Mouse (Mus musculus) lung, postnatal 0 days (tissue): ENCODE results near the gene Tmem229b. TPM values are rescaled to one million over a fixed set of nuclear protein-coding genes. Genes with fewer than 3 reads are reported as not detected.
"Not testable (repeated sequence)": the region's sequence is repeated elsewhere in the genome, so short reads cannot be mapped to it uniquely, and the experiment has no call there.

Experiments used
- ATAC-seq: fragments of 200-750 bp; cut with Nextera tagmentation; 2 replicates; pipeline ENCODE4 v1.8.0; 2017; ENCODE audit warnings: moderate library complexity
- DNase-seq: peaks from one replicate; pipeline ENCODE4 v3.0.0-alpha.2; 2016; ENCODE audit warnings: low spot score
- H3K27ac ChIP-seq: fragments of 300-500 bp; sonication (generic); 2 replicates; pipeline ENCODE4 v1.5.1; 2014; ENCODE audit warnings: antibody characterized with exemption, mild to moderate bottlenecking, low read length, mixed read lengths
- H3K27me3 ChIP-seq: fragments of 300-500 bp; sonication (generic); replicated peaks from 2 replicates; pipeline ENCODE4 v1.6.1; 2014; ENCODE audit warnings: low read length, mixed read lengths; ENCODE audit not compliant: insufficient read depth
- H3K36me3 ChIP-seq: fragments of 300-500 bp; sonication (generic); 2 replicates; pipeline ENCODE4 v1.6.1; 2014; ENCODE audit warnings: low read length, mixed read lengths; ENCODE audit not compliant: insufficient read depth
- H3K4me1 ChIP-seq: fragments of 300-500 bp; sonication (generic); 2 replicates; pipeline ENCODE4 v1.6.1; 2014; ENCODE audit warnings: antibody characterized with exemption, low read depth, low read length, mixed read lengths; ENCODE audit not compliant: insufficient read depth
- H3K4me2 ChIP-seq: fragments of 300-500 bp; sonication (generic); replicated peaks from 2 replicates; pipeline ENCODE4 v1.6.1; 2014; ENCODE audit warnings: low read depth, mild to moderate bottlenecking, low read length, moderate library complexity, mixed read lengths
- H3K4me3 ChIP-seq: fragments of 300-500 bp; sonication (generic); 2 replicates; pipeline ENCODE4 v1.5.1; 2014; ENCODE audit warnings: low read depth, low read length
- H3K9ac ChIP-seq: fragments of 300-500 bp; sonication (generic); replicated peaks from 2 replicates; pipeline ENCODE4 v1.6.1; 2014; ENCODE audit warnings: low read depth, mild to moderate bottlenecking
- H3K9me3 ChIP-seq: fragments of 300-500 bp; sonication (generic); 2 replicates; pipeline ENCODE4 v1.6.1; 2016; ENCODE audit warnings: low read length, mixed read lengths
- CTCF ChIP-seq: IDR thresholded peaks from 2 replicates; pipeline ENCODE4 v1.5.1; 2016; ENCODE audit warnings: antibody characterized with exemption, mild to moderate bottlenecking
- EP300 ChIP-seq: IDR thresholded peaks from 2 replicates; pipeline ENCODE4 v1.6.1; 2016; ENCODE audit warnings: antibody characterized with exemption, mild to moderate bottlenecking, control low read depth
- WGBS: fragments of 180-500 bp; shearing (Covaris S2); extraction: QIAGEN DNeasy Blood & Tissue Kit; methylation state at CpG from one replicate; pipeline ENCODE4 v1.1.7; 2014; 5-methylcytosine and 5-hydroxymethylcytosine counted together
- polyA plus RNA-seq: library from polyadenylated mRNA; unstranded; fragments of >200 nt; fragmentation: Nextera tagmentation; extraction: Ambion mirVana; gene quantifications from 2 replicates; pipeline ENCODE4 v1.2.1, GENCODE M21; 2015

The Tmem229b gene
- polyA plus RNA-seq, 1 experiment from 2014 or later, result 5.3 TPM

- H3K9ac ChIP-seq, result no peak overlapping the region
- DNase-seq (no peak), ATAC-seq (no peak)
- no peak overlapping the region for H3K27ac ChIP-seq
- H3K36me3 ChIP-seq, result no peaks in the 10 kb centered on the region
- H3K4me1 ChIP-seq, result no peaks in the 10 kb centered on the region
- H3K27me3 ChIP-seq, result no peaks in the 10 kb centered on the region
- no peak overlapping the region for H3K4me2 ChIP-seq
- no peak for TF ChIP-seq EP300
- TF ChIP-seq CTCF, result no peak
- no peaks in the 10 kb centered on the region for H3K9me3 ChIP-seq
- 91% methylated on average over 4 of the region's 4 CpGs for WGBS
- H3K4me3 ChIP-seq, result no peak overlapping the region
Measured at GRCm38 (mm10) chr12:78975836-78976235, 31.6 kb downstream of the Tmem229b start.

- DNase-seq (no peak), ATAC-seq (no peak)
- TF ChIP-seq EP300, result no peak
- no peak for TF ChIP-seq CTCF
- no peaks in the 10 kb centered on the region for H3K36me3 ChIP-seq
- H3K9ac ChIP-seq, result no peak overlapping the region
- no peak overlapping the region for H3K27ac ChIP-seq
- no peaks in the 10 kb centered on the region for H3K4me1 ChIP-seq
- no peak overlapping the region for H3K4me3 ChIP-seq
- H3K9me3 ChIP-seq, result no peaks in the 10 kb centered on the region
- 87% methylated on average over 5 of the region's 5 CpGs for WGBS
- H3K27me3 ChIP-seq, result no peaks in the 10 kb centered on the region
- H3K4me2 ChIP-seq, result no peak overlapping the region
Measured at GRCm38 (mm10) chr12:78974767-78975166, 32.7 kb downstream of the Tmem229b start.

- 93% methylated on average over 2 of the region's 2 CpGs for WGBS
Measured at GRCm38 (mm10) chr12:78973779-78974178, 33.6 kb downstream of the Tmem229b start.

GRCm38 (mm10) chr12:78971649-78972048 lies 35.8 kb downstream of the Tmem229b start:
- no peak overlapping the region for H3K9ac ChIP-seq
- WGBS, result 28% methylated on average over 2 of the region's 2 CpGs
- no peaks in the 10 kb centered on the region for H3K4me1 ChIP-seq
- no peaks in the 10 kb centered on the region for H3K27me3 ChIP-seq
- no peak for DNase-seq
- no peaks in the 10 kb centered on the region for H3K9me3 ChIP-seq
- H3K36me3 ChIP-seq, result no peaks in the 10 kb centered on the region
- H3K4me2 ChIP-seq, result no peak overlapping the region
- no peak for ATAC-seq
- no peak overlapping the region for H3K4me3 ChIP-seq
- TF ChIP-seq CTCF (no peak), EP300 (no peak)
- H3K27ac ChIP-seq, result no peak overlapping the region

More at GRCm38 (mm10) chr12:78973779-78974178, 33.6 kb downstream of the Tmem229b start:
- H3K27me3 ChIP-seq, result no peaks in the 10 kb centered on the region
- no peaks in the 10 kb centered on the region for H3K9me3 ChIP-seq
- H3K4me1 ChIP-seq, result no peaks in the 10 kb centered on the region
- TF ChIP-seq CTCF, result no peak
- TF ChIP-seq EP300, result no peak
- no peak overlapping the region for H3K9ac ChIP-seq
- no peak overlapping the region for H3K27ac ChIP-seq
- ATAC-seq, result no peak
- DNase-seq, result no peak
- H3K4me2 ChIP-seq, result no peak overlapping the region
- no peaks in the 10 kb centered on the region for H3K36me3 ChIP-seq
- no peak overlapping the region for H3K4me3 ChIP-seq

- no peaks in the 10 kb centered on the region for H3K36me3 ChIP-seq
- H3K4me3 ChIP-seq, result no peak overlapping the region
- DNase-seq, result no peak
- ATAC-seq, result no peak
- H3K4me1 ChIP-seq, result no peaks in the 10 kb centered on the region
- no peaks in the 10 kb centered on the region for H3K9me3 ChIP-seq
- no peak overlapping the region for H3K9ac ChIP-seq
- no peak overlapping the region for H3K27ac ChIP-seq
- no peak overlapping the region for H3K4me2 ChIP-seq
- TF ChIP-seq EP300 (no peak), CTCF (no peak)
- H3K27me3 ChIP-seq, result no peaks in the 10 kb centered on the region
- WGBS, result 77% methylated on average over 7 of the region's 7 CpGs
Measured at GRCm38 (mm10) chr12:78970725-78971124, 36.7 kb downstream of the Tmem229b start.

- not testable (repeated sequence) for H3K27ac ChIP-seq, H3K9ac ChIP-seq, H3K4me2 ChIP-seq, ATAC-seq, H3K36me3 ChIP-seq, H3K4me1 ChIP-seq, DNase-seq, H3K27me3 ChIP-seq, H3K4me3 ChIP-seq, H3K9me3 ChIP-seq
- WGBS, result 76% methylated on average over 9 of the region's 11 CpGs
Measured at GRCm38 (mm10) chr12:78964496-78964895, 42.9 kb downstream of the Tmem229b start.

- DNase-seq, result no peak
- no peaks in the 10 kb centered on the region for H3K4me1 ChIP-seq
- no peak overlapping the region for H3K4me2 ChIP-seq
- no peaks in the 10 kb centered on the region for H3K27me3 ChIP-seq
- H3K4me3 ChIP-seq, result no peak overlapping the region
- no peak overlapping the region for H3K27ac ChIP-seq
- H3K36me3 ChIP-seq, result no peaks in the 10 kb centered on the region
- H3K9me3 ChIP-seq, result no peaks in the 10 kb centered on the region
- TF ChIP-seq EP300 (no peak), CTCF (no peak)
- WGBS, result 73% methylated on average over 4 of the region's 4 CpGs
- no peak for ATAC-seq
- H3K9ac ChIP-seq, result no peak overlapping the region
Measured at GRCm38 (mm10) chr12:78956405-78956804, 51.0 kb downstream of the Tmem229b start.
